In the genomic region with DNA sequence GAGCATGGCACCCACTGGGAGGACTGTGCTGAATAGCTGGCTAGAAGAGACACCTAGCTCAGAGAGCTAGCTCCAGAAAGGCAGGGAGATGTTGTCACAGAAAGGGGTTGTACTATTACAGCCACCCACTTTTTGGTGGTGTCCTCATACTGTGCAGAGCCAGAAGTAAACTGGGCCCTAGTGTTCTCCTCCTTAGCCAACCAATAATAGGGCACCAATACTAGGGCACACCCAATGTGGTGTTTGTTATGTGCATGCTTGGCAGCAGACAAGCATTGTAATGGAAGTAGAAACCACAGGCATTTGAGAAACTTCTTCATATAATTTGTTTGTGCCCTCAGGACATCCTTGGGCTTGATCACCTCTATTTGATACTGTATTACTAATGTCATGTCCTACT, we compare ENCODE assay signal across 25 mouse cellular contexts. TPM values are rescaled to one million over a fixed set of nuclear protein-coding genes. Genes with fewer than 3 reads are reported as not detected.
DNase-seq lines count a peak whose midpoint lies in the region; ATAC-seq and TF ChIP-seq lines count a peak whose summit lies in the region.
"Had no signal": no experiment of that assay in that cellular context is flagged by ENCODE, and none has a peak within 500 bp of the region (broad histone marks: within the 10 kb centered on the region; RNA-seq: fewer than 3 reads in every experiment).

No protein-coding gene starts in this region.

- intact Hi-C loops in left cerebral cortex, postnatal 4 days (cut with DNase I) = no loop called here

- H3K9ac ChIP-seq in embryonic facial prominence, embryonic 13.5 days = no peak overlapping the region
- no peak overlapping the region for H3K9ac ChIP-seq in midbrain, embryonic 11.5 days (ENCODE audit: low read length)
- H3K9ac ChIP-seq in midbrain, postnatal 0 days (replicated peaks; ENCODE audit: low read length, poor library complexity, severe bottlenecking) = no peak overlapping the region
- 0 out of 2 replicates have a peak overlapping the region, but pooled peaks have one; percentile 4 for H3K9ac ChIP-seq in liver, embryonic 14.5 days (replicated peaks)
- H3K9ac ChIP-seq: forebrain, embryonic 12.5 days; hindbrain, embryonic 14.5 days; lung, embryonic 14.5 days; midbrain, embryonic 12.5 days had no signal

- no peak overlapping the region for H3K4me3 ChIP-seq in embryonic facial prominence, embryonic 13.5 days
- H3K4me3 ChIP-seq in embryonic facial prominence, embryonic 10.5 days = no peak overlapping the region
- no peak overlapping the region for H3K4me3 ChIP-seq in midbrain, embryonic 11.5 days (ENCODE audit: low read depth, low read length)
- H3K4me3 ChIP-seq in midbrain, postnatal 0 days (ENCODE audit: low read depth, low read length) = no peak overlapping the region
- no peak overlapping the region for H3K4me3 ChIP-seq in liver, embryonic 14.5 days (ENCODE audit: insufficient read depth in 1 of 2, low read depth in 2 of 2, low read length in 2 of 2)
- H3K4me3 ChIP-seq: forebrain, embryonic 12.5 days; layer of hippocampus, adult 2 months; midbrain, embryonic 12.5 days had no signal

- no peaks in the 10 kb centered on the region for H3K9me3 ChIP-seq in embryonic facial prominence, embryonic 13.5 days
- no peaks in the 10 kb centered on the region for H3K9me3 ChIP-seq in embryonic facial prominence, embryonic 10.5 days
- no peaks in the 10 kb centered on the region for H3K9me3 ChIP-seq in midbrain, embryonic 11.5 days (ENCODE audit: control insufficient read depth, low read length)
- H3K9me3 ChIP-seq in midbrain, postnatal 0 days (ENCODE audit: low read length) = no peaks in the 10 kb centered on the region
- no peaks in the 10 kb centered on the region for H3K9me3 ChIP-seq in liver, embryonic 14.5 days (ENCODE audit: control insufficient read depth, low read length)
- H3K9me3 ChIP-seq: forebrain, embryonic 12.5 days; G1E; midbrain, embryonic 12.5 days had no signal

- peaks cover 16% of the 10 kb centered on the region for H3K4me1 ChIP-seq in embryonic facial prominence, embryonic 13.5 days
- H3K4me1 ChIP-seq in embryonic facial prominence, embryonic 10.5 days = no peaks in the 10 kb centered on the region
- H3K4me1 ChIP-seq in midbrain, embryonic 11.5 days (ENCODE audit: control insufficient read depth, insufficient read depth, low read length) = 0 out of 2 replicates have a peak, but pooled peaks cover 4% of the 10 kb centered on the region
- no peaks in the 10 kb centered on the region for H3K4me1 ChIP-seq in midbrain, postnatal 0 days (ENCODE audit: insufficient read depth, low read length)
- H3K4me1 ChIP-seq in liver, embryonic 14.5 days (replicated peaks; ENCODE audit: control insufficient read depth in 2 of 2, insufficient read depth in 2 of 2, low read length in 1 of 2) = peaks cover 11 to 32% of the 10 kb centered on the region in 2 experiments

- H3K27me3 ChIP-seq in embryonic facial prominence, embryonic 13.5 days = no peaks in the 10 kb centered on the region
- H3K27me3 ChIP-seq in embryonic facial prominence, embryonic 10.5 days (replicated peaks; ENCODE audit: low read depth, poor library complexity, severe bottlenecking) = no peaks in the 10 kb centered on the region
- H3K27me3 ChIP-seq in midbrain, embryonic 11.5 days (ENCODE audit: control insufficient read depth, insufficient read depth, low read length) = no peaks in the 10 kb centered on the region
- no peaks in the 10 kb centered on the region for H3K27me3 ChIP-seq in midbrain, postnatal 0 days (ENCODE audit: insufficient read depth, low read length)
- no peaks in the 10 kb centered on the region for H3K27me3 ChIP-seq in liver, embryonic 14.5 days (ENCODE audit: control insufficient read depth, insufficient read depth, low read length)
- H3K27me3 ChIP-seq: forebrain, embryonic 12.5 days; midbrain, embryonic 12.5 days had no signal

- no peaks in the 10 kb centered on the region for H3K36me3 ChIP-seq in embryonic facial prominence, embryonic 13.5 days
- no peaks in the 10 kb centered on the region for H3K36me3 ChIP-seq in embryonic facial prominence, embryonic 10.5 days (replicated peaks)
- no peaks in the 10 kb centered on the region for H3K36me3 ChIP-seq in midbrain, embryonic 11.5 days (ENCODE audit: control insufficient read depth, insufficient read depth, low read length)
- no peaks in the 10 kb centered on the region for H3K36me3 ChIP-seq in midbrain, postnatal 0 days (ENCODE audit: insufficient read depth, low read length)
- no peaks in the 10 kb centered on the region for H3K36me3 ChIP-seq in liver, embryonic 14.5 days (replicated peaks; ENCODE audit: control insufficient read depth, insufficient read depth, low read depth)
- H3K36me3 ChIP-seq: forebrain, embryonic 12.5 days; G1E; midbrain, embryonic 12.5 days had no signal

- no peak for TF ChIP-seq CTCF in midbrain, postnatal 0 days (IDR thresholded peaks at IDR 0.05)
- TF ChIP-seq CTCF in liver, embryonic 14.5 days (IDR thresholded peaks at IDR 0.05; ENCODE audit: low read depth) = no peak

- no peak for DNase-seq in embryonic facial prominence, embryonic 10.5 days (ENCODE audit: low spot score)
- peak; percentile 26 for DNase-seq in midbrain, embryonic 11.5 days (ENCODE audit: low spot score, missing footprints)
- no peak for DNase-seq in midbrain, postnatal 0 days (ENCODE audit: low spot score)
- DNase-seq in liver, embryonic 14.5 days (ENCODE audit: low read depth in 3 of 3, low spot score in 3 of 3) = no peak
- no peak for DNase-seq in thymus, adult 18-20 months
- DNase-seq in left cerebral cortex, postnatal 4 days = no peak
- DNase-seq in layer of hippocampus, postnatal 36 days = no peak
- DNase-seq: adrenal gland, adult 2 months; adrenal gland, postnatal 36 days; cerebellum, adult 18-20 months; cerebellum, postnatal 14 days; gastrocnemius, postnatal 14 days; kidney, adult 11 months; kidney, postnatal 36 days; lung, embryonic 14.5 days; lung, postnatal 14 days; retina, postnatal 1 day; right cerebral cortex, postnatal 14 days had no signal

- H3K27ac ChIP-seq in embryonic facial prominence, embryonic 13.5 days = no peak overlapping the region
- H3K27ac ChIP-seq in embryonic facial prominence, embryonic 10.5 days (replicated peaks) = no peak overlapping the region
- no peak overlapping the region for H3K27ac ChIP-seq in midbrain, embryonic 11.5 days (ENCODE audit: low read depth, low read length)
- H3K27ac ChIP-seq in midbrain, postnatal 0 days (ENCODE audit: low read depth, low read length) = no peak overlapping the region
- 0 out of 2 replicates have a peak overlapping the region, but pooled peaks have one; percentile 32 for H3K27ac ChIP-seq in liver, embryonic 14.5 days
- H3K27ac ChIP-seq: forebrain, embryonic 12.5 days; hindbrain, embryonic 14.5 days; midbrain, embryonic 12.5 days had no signal

- ATAC-seq in embryonic facial prominence, embryonic 13.5 days (ENCODE audit: insufficient number of reproducible peaks, insufficient read depth, low FRiP score, low TSS enrichment, low read depth) = peak; percentile 56; the same call in 1 of the 2 replicates
- no peak for ATAC-seq in midbrain, embryonic 11.5 days (ENCODE audit: low FRiP score)
- no peak for ATAC-seq in midbrain, postnatal 0 days (ENCODE audit: low FRiP score)
- ATAC-seq in liver, embryonic 14.5 days (ENCODE audit: insufficient read depth) = peak; percentile 59
- ATAC-seq: inflammation-experienced regulatory T-cells, adult 6 months had no signal

- no peak overlapping the region for H3K4me2 ChIP-seq in embryonic facial prominence, embryonic 13.5 days
- no peak overlapping the region for H3K4me2 ChIP-seq in midbrain, embryonic 11.5 days
- H3K4me2 ChIP-seq in midbrain, postnatal 0 days (ENCODE audit: low read depth, low read length, poor library complexity, severe bottlenecking) = no peak overlapping the region
- peak overlapping the region; percentile 34 for H3K4me2 ChIP-seq in liver, embryonic 14.5 days (ENCODE audit: low read depth)
- H3K4me2 ChIP-seq: forebrain, embryonic 12.5 days; hindbrain, embryonic 14.5 days; lung, embryonic 14.5 days; midbrain, embryonic 12.5 days had no signal

- TF ChIP-seq EP300 in liver, embryonic 14.5 days (IDR thresholded peaks at IDR 0.05; ENCODE audit: low read depth) = no peak

RNA-seq across cellular contexts. Expression of gene N4bp1, which starts 58.5 kb away (rescaled TPM):
- 11.2 and 12.6 TPM in 2 replicates for polyA plus RNA-seq in embryonic facial prominence, embryonic 13.5 days (2015; fragmentation: Nextera tagmentation; extraction: Ambion mirVana)
- 10.3 and 10.8 TPM in 2 replicates for polyA plus RNA-seq in embryonic facial prominence, embryonic 10.5 days (2016; fragmentation: Nextera tagmentation; extraction: Ambion mirVana)
- 10.2 and 10.8 TPM in 2 replicates for polyA plus RNA-seq in midbrain, embryonic 11.5 days (2014; fragmentation: Nextera tagmentation; extraction: Ambion mirVana)
- total RNA-seq in midbrain, postnatal 0 days (2014; rRNA removed) = 16.0 and 16.8 TPM in 2 replicates
- 4.7 and 5.8 TPM in 2 replicates for polyA plus RNA-seq in midbrain, postnatal 0 days (2015; fragmentation: Nextera tagmentation; extraction: Ambion mirVana)
- 2.7 and 3.1 TPM in 2 replicates for polyA plus RNA-seq in liver, embryonic 14.5 days (2012; rRNA removed)
- 2.1 and 2.8 TPM in 2 replicates for polyA plus RNA-seq in liver, embryonic 14.5 days (2014; fragmentation: Nextera tagmentation; extraction: Ambion mirVana)
- 10 to 100 TPM; 28.0 to 28.5 TPM for total RNA-seq in left cerebral cortex, postnatal 4 days (2021)
- total RNA-seq in layer of hippocampus, postnatal 36 days (2021) = 10 to 100 TPM; 38.5 to 40.9 TPM

Comparison
In these comparisons a context has a peak if more than half of its experiments do, and no peak if none do; other contexts are left out.
1. ATAC-seq: peak in embryonic facial prominence, embryonic 13.5 days (single experiment) and liver, embryonic 14.5 days (single experiment); none in midbrain, embryonic 11.5 days (single experiment) and midbrain, postnatal 0 days (single experiment).